Mouse (Mus musculus) CD4-positive helper T cell, adult 2 months (primary cell): ENCODE measurements at regions not wholly inside any gene's neighbourhood (a gene's known extent, or its start where the extent isn't known, plus 50 kb on each side); places are given as distances from the start of the nearest gene placed in this dataset.
"Not testable (repeated sequence)": the region's sequence is repeated elsewhere in the genome, so short reads cannot be mapped to it uniquely, and the experiment has no call there.

ENCODE experiments used
- DNase-seq: peaks from one replicate; pipeline ENCODE4 v3.0.0-alpha.2; 2012; ENCODE audit warnings: low read depth, missing footprints, low spot score

DNA sequence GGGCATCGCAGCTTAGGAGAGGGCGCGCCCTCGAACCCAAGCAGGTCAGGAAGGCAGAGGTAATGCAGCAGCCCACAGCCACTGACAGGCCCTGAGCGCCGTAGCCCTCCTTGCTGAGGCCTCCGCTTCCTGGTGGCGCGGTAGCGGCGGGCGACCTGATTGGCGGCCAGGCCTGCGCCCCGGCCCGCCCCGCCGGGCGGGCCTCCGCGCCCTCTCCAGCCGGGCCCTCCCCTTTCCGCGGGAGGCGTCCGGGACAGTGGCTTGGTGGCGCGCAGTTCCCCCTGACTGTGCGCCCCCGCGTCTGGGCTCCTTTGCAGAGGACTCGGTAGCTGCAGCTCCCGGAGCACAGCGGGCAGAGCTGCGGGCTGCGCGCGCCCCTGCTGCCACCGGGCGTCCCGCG lies 242.1 kb downstream of the Gm21863 start:
- not testable (repeated sequence) for DNase-seq

DNA sequence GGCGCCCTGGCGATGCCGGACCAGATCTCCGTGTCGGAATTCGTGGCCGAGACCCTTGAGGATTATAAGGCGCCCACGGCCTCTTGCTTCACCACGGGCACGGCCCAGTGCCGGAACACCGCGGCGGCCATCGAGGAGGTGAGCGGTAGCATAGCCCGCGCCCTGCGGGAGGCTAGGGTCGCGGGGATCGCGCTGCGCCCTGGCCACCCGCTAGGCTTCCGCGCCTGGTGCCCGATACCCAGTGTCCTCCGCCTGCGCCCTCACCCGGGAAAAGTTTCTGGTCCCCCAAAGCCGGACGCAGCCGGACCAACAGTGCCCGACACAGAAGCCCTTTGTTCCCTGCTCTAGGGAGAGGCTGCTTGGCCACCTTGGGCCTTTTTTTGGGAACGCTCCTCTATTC lies 242.6 kb downstream of the Gm21863 start:
- DNase-seq: peak; percentile 1

DNA sequence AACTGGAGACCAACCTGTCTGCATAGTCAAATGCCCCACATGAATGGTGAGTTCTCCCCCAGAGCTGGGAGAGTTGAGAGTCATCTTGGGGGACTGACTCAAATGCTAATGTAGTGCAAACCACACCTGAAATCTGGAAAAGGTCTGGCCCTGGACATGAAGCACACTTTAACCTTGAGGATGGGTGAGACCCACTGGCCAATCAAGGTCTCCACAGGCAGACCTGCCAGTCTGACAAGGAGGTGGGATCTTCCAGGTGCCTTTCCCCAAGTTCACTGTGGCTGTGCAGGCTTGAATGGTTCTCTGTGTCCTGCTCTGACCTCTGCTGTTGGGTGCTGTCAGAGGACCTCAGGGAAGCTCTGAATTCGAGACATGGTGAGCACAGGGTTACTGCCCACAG lies 269.6 kb downstream of the Gm21863 start:
- not testable (repeated sequence) for DNase-seq

GRCm38 (mm10) chr12:20226831-20227230 lies 272.5 kb downstream of the Gm21863 start:
- DNase-seq: peak; percentile 5

- peak; percentile 3 for DNase-seq
These were observed 273.3 kb downstream of the Gm21863 start for GRCm38 (mm10) chr12:20227427-20228160.

DNA sequence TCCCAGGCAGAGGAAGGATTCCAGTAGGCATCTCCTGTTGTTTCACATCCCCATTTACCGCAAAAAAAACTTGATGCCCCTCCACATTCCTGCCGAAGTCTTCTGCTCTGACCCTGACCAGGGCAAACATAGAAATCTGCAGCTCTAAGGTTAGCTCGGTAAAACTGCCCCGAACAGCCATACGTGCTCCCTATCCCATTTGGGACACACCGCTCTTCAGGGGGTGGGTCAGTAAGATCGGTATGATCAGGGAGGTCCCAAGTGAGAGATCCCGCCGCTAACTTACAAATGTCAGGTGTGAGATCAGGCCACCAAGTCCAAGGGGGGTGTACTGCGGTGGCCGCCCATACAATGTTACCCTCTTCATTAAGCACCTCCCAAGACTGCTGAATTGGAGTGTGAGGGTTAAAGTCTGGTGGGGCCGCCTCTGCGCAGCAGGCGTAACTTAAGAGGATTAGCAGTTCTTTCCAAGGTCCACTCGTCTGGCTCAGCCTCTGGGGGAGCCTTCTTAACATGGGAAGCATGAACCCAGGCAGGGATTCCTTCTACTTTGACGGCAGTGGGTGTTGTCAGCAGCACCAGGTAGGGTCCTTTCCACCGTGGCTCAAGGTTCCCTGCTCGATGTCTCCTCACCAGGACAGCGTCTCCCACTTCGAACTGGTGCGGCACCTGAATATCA lies 274.2 kb downstream of the Gm21863 start:
- peak; percentile 7 for DNase-seq

DNA sequence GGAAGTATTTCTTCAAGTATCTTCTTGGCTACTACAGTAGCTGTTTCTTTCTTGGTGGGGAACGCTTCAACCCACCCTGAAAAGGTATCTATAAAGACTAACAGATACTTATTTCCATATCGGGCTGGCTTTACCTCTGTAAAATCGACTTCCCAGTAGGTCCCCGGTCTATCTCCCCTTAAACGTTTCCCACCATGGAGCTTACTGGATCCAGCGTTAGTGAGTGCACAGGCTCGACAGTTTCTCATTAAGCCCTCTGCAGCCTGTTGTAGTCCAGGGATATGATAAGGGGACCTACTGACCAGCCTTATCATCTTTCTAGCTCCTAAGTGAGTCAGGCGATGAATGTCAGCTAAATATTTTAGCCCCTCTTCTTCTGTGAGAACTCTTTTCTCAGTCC lies 275.1 kb downstream of the Gm21863 start:
- peak; percentile 1 for DNase-seq

DNA sequence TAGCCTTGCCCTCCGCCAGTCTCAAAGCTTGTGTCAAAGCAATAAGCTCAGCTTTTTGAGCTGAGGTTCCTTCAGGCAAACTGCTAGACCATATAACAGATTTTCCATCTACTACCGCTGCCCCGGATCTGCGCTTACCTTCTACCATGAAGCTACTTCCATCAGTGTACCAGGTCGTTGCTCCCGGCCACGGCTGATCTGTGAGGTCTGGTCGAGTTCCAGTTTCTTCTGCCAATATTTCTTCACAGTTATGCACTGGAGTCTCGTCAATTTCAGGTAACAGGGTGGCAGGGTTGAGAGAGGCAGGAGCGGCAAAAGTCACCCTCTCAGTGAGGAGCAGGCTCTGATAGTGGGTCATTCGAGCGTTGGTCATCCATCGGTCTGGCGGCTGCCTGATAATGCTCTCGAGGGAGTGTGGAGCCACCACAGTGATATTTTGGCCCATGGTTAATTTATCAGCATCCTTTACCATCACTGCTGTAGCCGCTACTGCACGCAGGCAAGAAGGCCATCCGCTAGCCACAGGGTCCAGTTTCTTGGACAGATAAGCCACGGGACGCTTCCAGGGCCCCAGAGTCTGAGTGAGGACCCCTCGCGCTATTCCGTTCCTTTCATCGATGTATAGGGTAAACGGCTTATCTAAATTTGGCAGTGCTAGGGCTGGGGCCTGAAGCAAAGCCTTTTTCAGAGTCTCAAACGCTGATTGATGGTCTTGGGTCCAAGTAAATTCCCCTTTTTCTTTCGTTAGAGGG lies 276.0 kb downstream of the Gm21863 start:
- DNase-seq: peak; percentile 22

GRCm38 (mm10) chr12:20230893-20231235 lies 276.6 kb downstream of the Gm21863 start:
- no peak for DNase-seq

DNA sequence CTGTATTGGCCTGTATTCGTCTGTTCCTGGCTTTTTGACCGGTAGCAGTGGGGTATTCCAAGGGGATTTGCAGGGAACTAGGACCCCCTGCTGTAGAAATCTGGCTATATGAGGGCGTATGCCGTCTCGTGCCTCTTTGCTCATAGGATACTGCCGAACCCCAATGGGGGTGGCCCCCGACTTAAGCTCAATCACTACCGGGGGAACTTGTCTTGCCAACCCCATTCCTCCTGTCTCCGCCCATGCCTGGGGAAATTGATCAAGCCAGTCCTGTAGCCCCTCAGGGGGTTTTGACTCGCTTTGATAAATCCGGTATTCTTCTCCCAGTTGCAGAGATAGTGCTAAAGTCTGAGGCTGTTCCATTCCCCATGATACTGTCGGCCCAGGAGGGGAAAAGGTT lies 277.2 kb downstream of the Gm21863 start:
- peak; percentile 12 for DNase-seq

GRCm38 (mm10) chr12:20231986-20232541 lies 277.8 kb downstream of the Gm21863 start:
- DNase-seq: peak; percentile 13

GRCm38 (mm10) chr12:20232746-20233453 lies 278.6 kb downstream of the Gm21863 start:
- peak; percentile 9 for DNase-seq

DNA sequence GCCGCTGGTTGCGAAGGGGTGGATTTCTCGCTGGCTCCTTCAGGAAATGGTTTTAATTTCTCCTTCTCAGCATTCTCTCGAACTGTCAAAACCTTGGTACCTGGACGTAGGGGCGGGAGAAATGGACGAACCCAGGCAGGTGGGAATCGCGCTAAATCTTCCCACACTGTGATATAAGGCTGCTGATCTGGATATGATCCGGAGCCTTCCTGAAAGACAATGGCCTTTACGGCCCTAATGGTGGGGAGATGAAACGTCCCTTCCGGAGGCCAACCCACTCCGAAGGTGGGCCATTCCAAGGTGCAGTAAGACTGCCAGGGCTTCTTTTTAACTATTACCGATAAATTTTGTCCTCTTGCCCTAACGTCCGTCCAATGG lies 279.1 kb downstream of the Gm21863 start:
- DNase-seq: peak; percentile 23

DNA sequence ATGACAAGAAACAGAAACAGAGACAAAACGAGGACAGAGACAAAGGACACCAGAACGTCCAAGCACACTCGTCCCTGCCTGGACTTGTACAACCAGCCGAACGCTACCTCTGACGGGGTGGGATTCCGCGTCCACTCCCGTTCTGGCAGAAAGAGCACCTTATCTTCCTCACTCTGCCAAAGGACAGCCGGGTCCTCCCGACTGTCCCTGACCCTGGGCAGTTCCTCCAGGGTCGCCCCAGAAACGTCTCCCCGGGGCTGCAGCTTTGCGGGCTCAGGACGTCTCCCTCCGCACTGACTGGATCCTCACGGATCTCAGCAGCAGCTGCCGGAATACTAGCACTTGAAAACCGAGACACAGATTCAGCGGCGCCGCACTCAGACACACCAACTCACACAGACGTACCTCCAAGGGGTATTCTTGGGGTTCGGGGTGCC lies 279.6 kb downstream of the Gm21863 start:
- DNase-seq: no peak
